Mouse (Mus musculus): Measurements from ENCODE around the gene Gatad2a. TPM values are rescaled to one million over a fixed set of nuclear protein-coding genes. Genes with fewer than 3 reads are reported as not detected.
"Not testable (repeated sequence)": the region's sequence is repeated elsewhere in the genome, so short reads cannot be mapped to it uniquely, and the experiment has no call there.

The Gatad2a gene
- polyA plus RNA-seq, 1 experiment from 2014 or later = 81.7 TPM

- Histone ChIP-seq H3K27ac (ENCODE audit: low read depth, low read length) (no peak overlapping the region), H3K27me3 (ENCODE audit: control insufficient read depth, insufficient read depth, low read length) (no peaks in the 10 kb centered on the region), H3K36me3 (ENCODE audit: control insufficient read depth, insufficient read depth, low read length) (no peaks in the 10 kb centered on the region), H3K4me3 (ENCODE audit: low read depth, low read length) (no peak overlapping the region), H3K4me2 (ENCODE audit: low read depth, low read length, severe bottlenecking) (no peak overlapping the region), H3K9me3 (ENCODE audit: control insufficient read depth, low read length) (no peaks in the 10 kb centered on the region), H3K9ac (ENCODE audit: low read length) (no peak overlapping the region), H3K4me1 (replicated peaks; ENCODE audit: control insufficient read depth, insufficient read depth, low read length) (no peaks in the 10 kb centered on the region)
- WGBS = 84% methylated on average over 1 of the region's 1 CpGs
- DNase-seq (ENCODE audit: low spot score) = no peak
- no peak for ATAC-seq (replicated peaks; ENCODE audit: low FRiP score)
Observed at GRCm38 (mm10) chr8:69957419-69957818, 38.8 kb downstream of the Gatad2a start.

GRCm38 (mm10) chr8:69956651-69957050, 39.5 kb downstream of the Gatad2a start:
- no peak overlapping the region for H3K4me2 ChIP-seq (ENCODE audit: low read depth, low read length, severe bottlenecking)
- no peaks in the 10 kb centered on the region for H3K4me1 ChIP-seq (replicated peaks; ENCODE audit: control insufficient read depth, insufficient read depth, low read length)
- H3K4me3 ChIP-seq (ENCODE audit: low read depth, low read length) = no peak overlapping the region
- DNase-seq (ENCODE audit: low spot score) (no peak), ATAC-seq (replicated peaks; ENCODE audit: low FRiP score) (no peak)
- 72% methylated on average over 2 of the region's 2 CpGs for WGBS
- H3K9ac ChIP-seq (ENCODE audit: low read length) = no peak overlapping the region
- no peaks in the 10 kb centered on the region for H3K9me3 ChIP-seq (ENCODE audit: control insufficient read depth, low read length)
- H3K36me3 ChIP-seq (ENCODE audit: control insufficient read depth, insufficient read depth, low read length) = no peaks in the 10 kb centered on the region
- no peaks in the 10 kb centered on the region for H3K27me3 ChIP-seq (ENCODE audit: control insufficient read depth, insufficient read depth, low read length)
- H3K27ac ChIP-seq (ENCODE audit: low read depth, low read length) = no peak overlapping the region

GRCm38 (mm10) chr8:69954642-69955041, 41.5 kb downstream of the Gatad2a start:
- 82% methylated on average over 1 of the region's 1 CpGs for WGBS

GRCm38 (mm10) chr8:69954213-69954612, 42.0 kb downstream of the Gatad2a start:
- H3K9me3 ChIP-seq (ENCODE audit: control insufficient read depth, low read length) = no peaks in the 10 kb centered on the region
- H3K9ac ChIP-seq (ENCODE audit: low read length) = no peak overlapping the region
- H3K27ac ChIP-seq (ENCODE audit: low read depth, low read length) = no peak overlapping the region
- ATAC-seq (replicated peaks; ENCODE audit: low FRiP score) (no peak), DNase-seq (ENCODE audit: low spot score) (no peak)
- 82% methylated on average over 4 of the region's 4 CpGs for WGBS
- H3K27me3 ChIP-seq (ENCODE audit: control insufficient read depth, insufficient read depth, low read length) = no peaks in the 10 kb centered on the region
- H3K36me3 ChIP-seq (ENCODE audit: control insufficient read depth, insufficient read depth, low read length) = no peaks in the 10 kb centered on the region
- H3K4me2 ChIP-seq (ENCODE audit: low read depth, low read length, severe bottlenecking) = no peak overlapping the region
- H3K4me3 ChIP-seq (ENCODE audit: low read depth, low read length) = no peak overlapping the region
- H3K4me1 ChIP-seq (replicated peaks; ENCODE audit: control insufficient read depth, insufficient read depth, low read length) = no peaks in the 10 kb centered on the region

More at GRCm38 (mm10) chr8:69954642-69955041, 41.5 kb downstream of the Gatad2a start:
- no peaks in the 10 kb centered on the region for H3K36me3 ChIP-seq (ENCODE audit: control insufficient read depth, insufficient read depth, low read length)
- H3K27me3 ChIP-seq (ENCODE audit: control insufficient read depth, insufficient read depth, low read length) = no peaks in the 10 kb centered on the region
- H3K4me2 ChIP-seq (ENCODE audit: low read depth, low read length, severe bottlenecking) = no peak overlapping the region
- H3K4me3 ChIP-seq (ENCODE audit: low read depth, low read length) = no peak overlapping the region
- no peak overlapping the region for H3K9ac ChIP-seq (ENCODE audit: low read length)
- no peak for ATAC-seq (replicated peaks; ENCODE audit: low FRiP score)
- H3K9me3 ChIP-seq (ENCODE audit: control insufficient read depth, low read length) = no peaks in the 10 kb centered on the region
- no peak for DNase-seq (ENCODE audit: low spot score)
- H3K4me1 ChIP-seq (replicated peaks; ENCODE audit: control insufficient read depth, insufficient read depth, low read length) = no peaks in the 10 kb centered on the region
- no peak overlapping the region for H3K27ac ChIP-seq (ENCODE audit: low read depth, low read length)

- Histone ChIP-seq H3K4me1 (replicated peaks; ENCODE audit: control insufficient read depth, insufficient read depth, low read length) (no peaks in the 10 kb centered on the region), H3K4me3 (ENCODE audit: low read depth, low read length) (no peak overlapping the region), H3K36me3 (ENCODE audit: control insufficient read depth, insufficient read depth, low read length) (no peaks in the 10 kb centered on the region), H3K9me3 (ENCODE audit: control insufficient read depth, low read length) (no peaks in the 10 kb centered on the region), H3K9ac (ENCODE audit: low read length) (no peak overlapping the region), H3K4me2 (ENCODE audit: low read depth, low read length, severe bottlenecking) (no peak overlapping the region), H3K27me3 (ENCODE audit: control insufficient read depth, insufficient read depth, low read length) (no peaks in the 10 kb centered on the region), H3K27ac (ENCODE audit: low read depth, low read length) (no peak overlapping the region)
- 92% methylated on average over 2 of the region's 2 CpGs for WGBS
- ATAC-seq (replicated peaks; ENCODE audit: low FRiP score) = no peak
- no peak for DNase-seq (ENCODE audit: low spot score)
Observed at GRCm38 (mm10) chr8:69950300-69950699, 45.9 kb downstream of the Gatad2a start.

- 90% methylated on average over 2 of the region's 3 CpGs for WGBS
- not testable (repeated sequence) for H3K36me3 ChIP-seq (ENCODE audit: control insufficient read depth, insufficient read depth, low read length); H3K9ac ChIP-seq (ENCODE audit: low read length); H3K27ac ChIP-seq (ENCODE audit: low read depth, low read length); H3K9me3 ChIP-seq (ENCODE audit: control insufficient read depth, low read length); H3K4me1 ChIP-seq (replicated peaks; ENCODE audit: control insufficient read depth, insufficient read depth, low read length); H3K4me3 ChIP-seq (ENCODE audit: low read depth, low read length); H3K27me3 ChIP-seq (ENCODE audit: control insufficient read depth, insufficient read depth, low read length); DNase-seq (ENCODE audit: low spot score); ATAC-seq (replicated peaks; ENCODE audit: low FRiP score); H3K4me2 ChIP-seq (ENCODE audit: low read depth, low read length, severe bottlenecking)
Observed at GRCm38 (mm10) chr8:69942495-69942894, 53.7 kb downstream of the Gatad2a start.

GRCm38 (mm10) chr8:69940386-69940785, 55.8 kb downstream of the Gatad2a start:
- 94% methylated on average over 2 of the region's 2 CpGs for WGBS
- H3K27ac ChIP-seq (ENCODE audit: low read depth, low read length) = no peak overlapping the region
- no peak overlapping the region for H3K4me3 ChIP-seq (ENCODE audit: low read depth, low read length)
- DNase-seq (ENCODE audit: low spot score) = no peak
- no peak overlapping the region for H3K9ac ChIP-seq (ENCODE audit: low read length)
- H3K27me3 ChIP-seq (ENCODE audit: control insufficient read depth, insufficient read depth, low read length) = no peaks in the 10 kb centered on the region
- no peaks in the 10 kb centered on the region for H3K36me3 ChIP-seq (ENCODE audit: control insufficient read depth, insufficient read depth, low read length)
- ATAC-seq (replicated peaks; ENCODE audit: low FRiP score) = no peak
- H3K9me3 ChIP-seq (ENCODE audit: control insufficient read depth, low read length) = no peaks in the 10 kb centered on the region
- H3K4me2 ChIP-seq (ENCODE audit: low read depth, low read length, severe bottlenecking) = no peak overlapping the region
- H3K4me1 ChIP-seq (replicated peaks; ENCODE audit: control insufficient read depth, insufficient read depth, low read length) = no peaks in the 10 kb centered on the region

GRCm38 (mm10) chr8:69939633-69940032, 56.6 kb downstream of the Gatad2a start:
- H3K4me3 ChIP-seq (ENCODE audit: low read depth, low read length) = no peak overlapping the region
- no peak for ATAC-seq (replicated peaks; ENCODE audit: low FRiP score)
- H3K4me2 ChIP-seq (ENCODE audit: low read depth, low read length, severe bottlenecking) = no peak overlapping the region
- no peaks in the 10 kb centered on the region for H3K9me3 ChIP-seq (ENCODE audit: control insufficient read depth, low read length)
- H3K9ac ChIP-seq (ENCODE audit: low read length) = no peak overlapping the region
- H3K27me3 ChIP-seq (ENCODE audit: control insufficient read depth, insufficient read depth, low read length) = no peaks in the 10 kb centered on the region
- 51% methylated on average over 3 of the region's 3 CpGs for WGBS
- H3K36me3 ChIP-seq (ENCODE audit: control insufficient read depth, insufficient read depth, low read length) = no peaks in the 10 kb centered on the region
- no peaks in the 10 kb centered on the region for H3K4me1 ChIP-seq (replicated peaks; ENCODE audit: control insufficient read depth, insufficient read depth, low read length)
- no peak for DNase-seq (ENCODE audit: low spot score)
- H3K27ac ChIP-seq (ENCODE audit: low read depth, low read length) = no peak overlapping the region

- no peak overlapping the region for H3K9ac ChIP-seq (ENCODE audit: low read length)
- no peaks in the 10 kb centered on the region for H3K27me3 ChIP-seq (ENCODE audit: control insufficient read depth, insufficient read depth, low read length)
- DNase-seq (ENCODE audit: low spot score) (no peak), ATAC-seq (replicated peaks; ENCODE audit: low FRiP score) (no peak)
- no peaks in the 10 kb centered on the region for H3K9me3 ChIP-seq (ENCODE audit: control insufficient read depth, low read length)
- H3K4me3 ChIP-seq (ENCODE audit: low read depth, low read length) = no peak overlapping the region
- 92% methylated on average over 6 of the region's 6 CpGs for WGBS
- H3K27ac ChIP-seq (ENCODE audit: low read depth, low read length) = no peak overlapping the region
- no peak overlapping the region for H3K4me2 ChIP-seq (ENCODE audit: low read depth, low read length, severe bottlenecking)
- H3K4me1 ChIP-seq (replicated peaks; ENCODE audit: control insufficient read depth, insufficient read depth, low read length) = no peaks in the 10 kb centered on the region
- H3K36me3 ChIP-seq (ENCODE audit: control insufficient read depth, insufficient read depth, low read length) = no peaks in the 10 kb centered on the region
Observed at GRCm38 (mm10) chr8:69938245-69938982, 57.8 kb downstream of the Gatad2a start.

Data from forebrain, embryonic 11.5 days (tissue).